Mouse (Mus musculus) ES-Bruce4 (cell line): ENCODE results near the gene Nbr1.

Experiments
- EP300 ChIP-seq: IDR thresholded peaks from 2 replicates; pipeline ENCODE4 v1.6.1; 2011; ENCODE audit warnings: low read depth, low read length; ENCODE audit not compliant: insufficient read depth
- POLR2A ChIP-seq: IDR thresholded peaks from one replicate; pipeline ENCODE4 v1.8.1; 2011; ENCODE audit warnings: low read length; ENCODE audit not compliant: insufficient read depth

- TF ChIP-seq POLR2A (no peak), EP300 (no peak)
Observed at GRCm38 (mm10) chr11:101581081-101581764, 29.3 kb downstream of the Nbr1 start.
